Mouse (Mus musculus): ENCODE measurements around the gene Racgap1.

DNA sequence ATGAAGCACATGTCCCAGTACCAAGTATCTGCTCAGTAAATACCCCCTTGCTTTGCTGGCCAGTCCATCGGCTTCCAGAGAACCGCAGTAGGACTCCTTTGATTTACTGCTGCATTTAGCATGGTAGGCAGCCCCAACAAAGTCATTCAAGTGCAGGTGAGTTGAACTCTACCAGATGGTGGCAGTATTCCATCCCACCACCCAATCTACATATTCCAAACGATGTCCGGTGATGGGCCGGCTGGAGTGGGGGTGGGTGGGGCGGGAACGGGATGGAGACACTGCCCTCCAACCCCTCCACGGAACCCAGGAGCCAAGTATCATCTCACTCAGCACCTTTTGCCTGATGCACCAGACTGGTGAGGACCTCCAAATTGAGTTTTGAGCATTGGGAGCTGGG lies 1.8 kb upstream of the Racgap1 start:
- peak; percentile 56 for TF ChIP-seq CTCF (IDR thresholded peaks at IDR 0.05)
- no peak for TF ChIP-seq EP300 (IDR thresholded peaks at IDR 0.05)

All from lung, postnatal 0 days (tissue).